8 mouse cellular contexts compared by ENCODE assay signal in genomic region chr12:52835291-52835742, GRCm38 (mm10).
A peak's percentile ranks its signal among the peaks of the same experiment; 100 is the strongest.
DNase-seq lines count a peak whose midpoint lies in the region; ATAC-seq and TF ChIP-seq lines count a peak whose summit lies in the region.

No protein-coding gene starts in this region.

- no peak overlapping the region for H3K4me2 ChIP-seq in kidney, embryonic 15.5 days
- H3K4me2 ChIP-seq in myocyte (ENCODE audit: low read depth), result peak overlapping the region; percentile 74

- DNase-seq in kidney, adult 11 months, result no peak
- peak; percentile 75 for DNase-seq in embryo, embryonic 11 days
- DNase-seq in hindbrain, embryonic 10.5 days (ENCODE audit: low spot score), result peak; percentile 70
- DNase-seq in urinary bladder, postnatal 25 days (ENCODE audit: low spot score), result no peak
- no peak for DNase-seq in right cerebral cortex, adult 2 months (ENCODE audit: low spot score in 2 of 2)
- DNase-seq in adrenal gland, postnatal 25 days, result no peak

- WGBS in kidney, embryonic 15.5 days, result 28% methylated on average over 6 of the region's 6 CpGs
- 20% methylated on average over 6 of the region's 6 CpGs for WGBS in hindbrain, embryonic 10.5 days

- no peaks in the 10 kb centered on the region for H3K79me2 ChIP-seq in myocyte (ENCODE audit: control insufficient read depth, insufficient read depth)

- ATAC-seq in kidney, embryonic 15.5 days (replicated peaks; ENCODE audit: low FRiP score), result peak; percentile 54; the same call in 1 of the 2 replicates

- peaks cover 24% of the 10 kb centered on the region for H3K4me1 ChIP-seq in kidney, embryonic 15.5 days
- H3K4me1 ChIP-seq in hindbrain, embryonic 10.5 days (replicated peaks), result peaks cover 53% of the 10 kb centered on the region

- no peak overlapping the region for H3ac ChIP-seq in myocyte (ENCODE audit: control insufficient read depth, insufficient read length)

- H3K36me3 ChIP-seq in kidney, embryonic 15.5 days, result no peaks in the 10 kb centered on the region
- H3K36me3 ChIP-seq in hindbrain, embryonic 10.5 days, result no peaks in the 10 kb centered on the region
- H3K36me3 ChIP-seq in myocyte (ENCODE audit: control insufficient read depth, insufficient read depth), result no peaks in the 10 kb centered on the region

- H3K9ac ChIP-seq in kidney, embryonic 15.5 days, result no peak overlapping the region

- TF ChIP-seq POLR2A in myocyte (IDR thresholded peaks at IDR 0.05; ENCODE audit: insufficient read length, low read depth), result peak; percentile 42

- H3K27me3 ChIP-seq in kidney, embryonic 15.5 days, result no peaks in the 10 kb centered on the region
- no peaks in the 10 kb centered on the region for H3K27me3 ChIP-seq in hindbrain, embryonic 10.5 days (ENCODE audit: insufficient read depth, poor library complexity, severe bottlenecking)
- H3K27me3 ChIP-seq in myocyte (ENCODE audit: control insufficient read depth, insufficient read depth, insufficient read length), result no peaks in the 10 kb centered on the region

- H3K9me3 ChIP-seq in kidney, embryonic 15.5 days (replicated peaks), result no peaks in the 10 kb centered on the region
- H3K9me3 ChIP-seq in hindbrain, embryonic 10.5 days, result no peaks in the 10 kb centered on the region

- peak overlapping the region; percentile 74; the same call in 1 of the 2 replicates for H3K27ac ChIP-seq in kidney, embryonic 15.5 days
- peak overlapping the region; percentile 89 for H3K27ac ChIP-seq in hindbrain, embryonic 10.5 days

- no peak overlapping the region for H3K4me3 ChIP-seq in kidney, embryonic 15.5 days (replicated peaks)
- H3K4me3 ChIP-seq in hindbrain, embryonic 10.5 days, result 0 out of 2 replicates have a peak overlapping the region, but pooled peaks have one; percentile 3
- H3K4me3 ChIP-seq in myocyte, result no peak overlapping the region

TF ChIP-seq in myocyte, 11 proteins besides CTCF, POLR2A, EP300 and RAD21:
- TF ChIP-seq USF1 (IDR thresholded peaks at IDR 0.05; ENCODE audit: low read depth), result no peak
- TF ChIP-seq MYOD1 (IDR thresholded peaks at IDR 0.05; ENCODE audit: control insufficient read depth in 1 of 3, insufficient read length in 2 of 3, low read depth in 2 of 3), result peak; percentile 6 to 86 (median 85)
- TF ChIP-seq POLR2AphosphoS2 (IDR thresholded peaks at IDR 0.05; ENCODE audit: insufficient read length, low read depth), result peak; percentile 46
- TF ChIP-seq MYOG (IDR thresholded peaks at IDR 0.05; ENCODE audit: control insufficient read depth in 1 of 3, insufficient read depth in 1 of 3, insufficient read length in 2 of 3, low read depth in 2 of 3), result peak; percentile 60 to 96 (median 80)
- no peak for TF ChIP-seq SRF (IDR thresholded peaks at IDR 0.05; ENCODE audit: control insufficient read depth, insufficient read length, low read depth)
- TF ChIP-seq MAX (IDR thresholded peaks at IDR 0.05; ENCODE audit: low read depth), result no peak
- TF ChIP-seq TCF12 (IDR thresholded peaks at IDR 0.05; ENCODE audit: insufficient read depth, poor library complexity, severe bottlenecking), result peak; percentile 41
- peak; percentile 75 for TF ChIP-seq TCF3 (IDR thresholded peaks at IDR 0.05; ENCODE audit: insufficient read length, low read depth)
- peak; percentile 87; the same call in 1 of the 2 replicates for TF ChIP-seq CEBPB (IDR thresholded peaks at IDR 0.05; ENCODE audit: insufficient read depth, poor library complexity, severe bottlenecking)

Comparison
In these comparisons a context has a peak if more than half of its experiments do, and no peak if none do; other contexts are left out.
1. DNase-seq: peak in embryo, embryonic 11 days (single experiment) and hindbrain, embryonic 10.5 days (single experiment); none in kidney, adult 11 months (single experiment), urinary bladder, postnatal 25 days (single experiment), right cerebral cortex, adult 2 months (0 of 2) and adrenal gland, postnatal 25 days (single experiment).